Mouse (Mus musculus): ENCODE results near the gene Traip.

The Traip gene

DNA sequence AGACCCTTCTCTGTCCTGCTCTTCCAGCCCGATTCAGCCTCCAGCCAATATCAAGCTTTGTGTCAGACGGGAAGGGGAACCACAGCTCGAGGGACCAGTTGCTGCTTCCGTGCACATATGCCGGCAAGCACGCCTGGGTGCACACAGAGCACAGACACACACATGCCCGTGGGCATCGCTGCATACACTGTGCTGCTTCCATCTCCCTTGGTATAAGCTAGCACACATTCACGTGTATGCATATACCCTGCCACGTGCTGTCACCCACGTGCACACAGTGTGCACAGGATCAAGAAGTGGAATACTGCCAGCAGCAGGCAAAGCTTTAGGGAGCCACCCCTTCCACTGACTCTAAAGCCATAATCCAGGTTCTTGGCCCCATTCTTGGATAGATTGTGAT, 15.8 kb upstream of the Traip start:
- no peak for DNase-seq (ENCODE audit: low read depth)

DNA sequence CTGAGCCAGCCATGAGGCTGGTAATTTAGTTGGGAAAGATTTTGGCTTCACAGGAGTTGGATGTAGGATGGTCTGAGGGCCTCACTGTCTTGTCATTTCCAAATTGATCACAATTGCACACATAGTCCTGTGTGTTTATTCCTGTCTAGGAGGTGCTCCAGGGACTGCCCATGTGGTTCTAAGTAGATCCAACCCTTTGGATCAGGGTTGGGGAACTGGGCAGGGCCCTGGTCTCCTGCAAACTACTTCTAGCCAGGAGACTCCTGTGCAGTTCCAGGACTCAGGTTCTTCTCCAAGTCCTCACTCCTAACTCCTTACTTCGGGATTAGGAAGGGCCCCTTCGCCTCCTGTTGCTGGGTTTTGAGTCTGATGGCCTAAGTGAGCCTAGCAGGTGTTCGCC, 14.6 kb upstream of the Traip start, which contains the start of gene Camkv:
Gene Camkv, plus strand, starts transcription at position 301 of the 400 bp plus-strand sequence.
- peak; percentile 24 for DNase-seq (ENCODE audit: low read depth)

DNA sequence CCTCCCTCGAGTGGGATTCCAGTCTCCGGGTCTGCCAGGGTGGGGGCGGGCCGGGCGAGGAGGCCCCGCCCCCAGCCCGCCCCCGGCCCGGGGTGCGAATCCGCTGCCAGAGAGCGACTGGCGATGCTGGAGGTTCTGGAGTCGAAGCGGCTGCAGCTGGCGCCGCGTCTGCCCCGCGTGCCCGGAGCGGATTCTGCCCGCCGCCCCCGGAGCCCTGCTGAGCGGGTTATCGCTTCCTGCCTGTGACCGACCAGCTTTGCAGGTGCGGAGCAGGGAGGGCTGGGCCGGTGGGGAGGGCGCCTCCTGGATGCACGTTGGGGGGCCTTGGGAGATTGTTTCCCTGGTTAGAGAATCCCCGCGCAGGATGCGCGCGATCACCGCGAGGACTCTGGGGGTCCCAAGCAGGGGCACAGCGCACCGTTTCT, 14.1 kb upstream of the Traip start:
- peak; percentile 47 for DNase-seq (ENCODE audit: low read depth)

DNA sequence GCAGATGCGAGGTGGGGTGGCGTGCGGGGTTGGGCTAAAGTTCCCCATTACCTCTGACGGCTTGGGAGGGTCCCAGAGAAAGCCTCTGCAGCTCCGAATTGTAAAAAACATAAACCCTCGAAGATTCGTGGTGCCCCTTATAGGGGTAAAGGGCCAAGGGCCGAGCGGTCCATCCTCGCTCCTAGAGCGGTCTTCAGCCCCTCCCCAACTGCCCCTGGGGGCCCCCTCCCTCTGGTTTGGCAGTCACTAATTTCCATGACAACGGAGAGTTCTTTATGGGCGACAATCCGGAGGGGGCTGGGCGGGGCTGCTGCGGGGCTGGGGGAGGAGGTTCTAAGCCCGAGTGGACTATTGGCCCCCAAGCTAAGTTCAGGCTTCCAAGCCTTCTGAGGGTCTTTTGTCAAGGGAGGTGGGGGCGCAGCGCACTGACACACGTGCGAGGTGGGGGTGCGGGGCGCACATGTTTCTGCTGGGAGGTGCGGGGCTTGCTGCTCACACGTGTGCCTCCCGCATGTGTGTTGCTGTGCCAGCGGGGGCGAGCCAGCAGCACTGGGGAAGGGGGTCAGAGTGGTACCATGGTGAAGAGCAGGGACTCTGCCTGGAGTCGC, 13.6 kb upstream of the Traip start:
- peak; percentile 12 for DNase-seq (ENCODE audit: low read depth)

DNA sequence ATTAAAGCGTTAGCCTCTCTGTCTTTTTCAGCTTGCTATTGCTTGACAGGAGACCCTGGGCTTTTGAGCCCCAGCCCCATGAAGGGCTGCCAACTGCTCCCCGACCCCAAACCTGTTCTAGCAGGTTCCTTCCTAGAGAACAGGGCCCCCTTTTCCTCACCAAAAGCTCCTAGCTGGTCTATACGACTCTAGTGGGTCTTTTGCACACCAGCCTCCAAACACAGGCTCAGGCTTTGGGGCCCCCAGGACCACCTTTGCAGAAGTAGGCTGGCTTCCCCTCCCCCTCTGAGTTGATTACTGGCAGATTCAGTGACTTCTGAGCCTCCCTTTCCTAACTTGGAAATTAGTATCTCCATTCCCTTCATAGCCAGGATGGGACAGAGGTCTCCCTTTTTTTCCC, 13.1 kb upstream of the Traip start:
- DNase-seq (ENCODE audit: low read depth): no peak

DNA sequence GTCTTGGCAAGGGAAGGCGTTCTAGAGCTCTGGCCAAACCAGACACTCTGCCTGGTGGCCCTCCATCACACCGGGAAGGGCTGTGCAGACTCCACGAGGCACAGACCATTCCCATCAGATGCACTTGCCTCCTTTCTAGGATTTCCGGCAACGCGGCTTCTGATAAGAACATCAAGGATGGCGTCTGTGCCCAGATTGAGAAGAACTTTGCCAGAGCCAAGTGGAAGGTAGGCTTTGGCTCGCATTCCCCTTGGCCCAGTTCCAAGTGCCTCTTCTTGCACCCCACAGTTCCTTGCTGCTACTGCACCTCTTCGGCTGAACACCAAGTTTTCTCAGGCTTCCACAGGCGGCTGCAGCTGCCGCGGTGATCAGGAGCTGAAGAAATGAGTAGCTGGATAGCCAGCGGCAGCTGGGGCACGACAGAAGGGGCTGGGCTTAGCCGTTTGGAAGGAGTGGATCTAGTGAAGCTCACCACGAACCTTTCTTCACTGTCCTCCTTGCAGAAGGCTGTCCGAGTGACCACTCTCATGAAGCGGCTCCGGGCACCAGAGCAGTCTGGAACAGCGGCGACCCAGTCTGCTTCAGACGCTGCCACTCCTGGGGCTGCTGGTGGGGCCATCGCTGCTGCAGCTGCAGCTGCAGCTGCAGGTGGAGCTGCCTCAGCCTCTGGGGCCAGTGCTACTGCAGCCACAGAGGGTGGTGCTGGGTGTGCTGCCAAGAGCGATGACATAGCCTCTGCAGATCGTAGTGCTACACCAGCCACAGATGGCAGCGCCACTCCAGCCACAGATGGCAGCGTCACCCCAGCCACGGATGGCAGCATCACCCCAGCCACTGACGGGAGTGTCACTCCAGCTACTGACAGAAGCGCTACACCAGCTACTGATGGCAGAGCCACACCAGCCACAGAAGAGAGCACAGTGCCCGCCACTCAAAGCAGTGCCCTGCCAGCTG, 2.4 kb upstream of the Traip start:
- no peak for DNase-seq (ENCODE audit: low read depth)

DNA sequence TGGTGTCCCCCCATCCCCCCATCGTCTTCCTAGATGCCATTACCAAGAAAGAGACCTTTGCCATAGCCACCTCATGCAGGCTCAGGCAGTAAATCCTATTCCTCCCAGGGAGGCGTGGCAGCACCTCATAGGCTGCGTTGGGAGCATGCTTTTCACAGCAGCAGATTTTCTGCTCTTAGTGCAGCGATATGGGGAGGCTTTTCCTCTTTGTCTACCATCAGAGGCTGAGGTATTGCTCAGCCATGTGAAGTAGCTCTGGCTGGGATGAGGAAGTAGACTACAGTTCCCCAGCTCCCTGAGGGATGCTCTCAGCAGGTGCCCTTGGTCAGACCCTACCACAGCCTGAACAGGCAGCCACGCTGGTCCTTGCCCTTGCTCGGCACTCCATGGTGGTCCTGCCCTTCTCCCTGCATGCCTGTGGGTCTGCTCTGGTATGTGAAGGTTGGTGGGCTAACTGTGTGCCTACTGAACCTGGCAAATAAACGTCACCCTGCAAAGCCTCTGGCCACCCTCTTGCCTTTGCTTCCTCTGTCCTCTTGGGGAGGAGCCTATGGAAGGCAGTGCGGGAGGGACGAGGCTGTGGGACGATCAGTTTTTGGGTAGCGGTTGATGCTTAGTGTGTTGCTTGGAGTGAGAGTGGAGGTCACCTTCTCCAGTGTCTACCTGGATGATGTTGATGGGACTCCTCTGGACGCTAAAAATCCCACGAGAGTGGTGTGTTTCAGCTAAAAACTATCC, 583 bp upstream of the Traip start:
- no peak for DNase-seq (ENCODE audit: low read depth)

DNA sequence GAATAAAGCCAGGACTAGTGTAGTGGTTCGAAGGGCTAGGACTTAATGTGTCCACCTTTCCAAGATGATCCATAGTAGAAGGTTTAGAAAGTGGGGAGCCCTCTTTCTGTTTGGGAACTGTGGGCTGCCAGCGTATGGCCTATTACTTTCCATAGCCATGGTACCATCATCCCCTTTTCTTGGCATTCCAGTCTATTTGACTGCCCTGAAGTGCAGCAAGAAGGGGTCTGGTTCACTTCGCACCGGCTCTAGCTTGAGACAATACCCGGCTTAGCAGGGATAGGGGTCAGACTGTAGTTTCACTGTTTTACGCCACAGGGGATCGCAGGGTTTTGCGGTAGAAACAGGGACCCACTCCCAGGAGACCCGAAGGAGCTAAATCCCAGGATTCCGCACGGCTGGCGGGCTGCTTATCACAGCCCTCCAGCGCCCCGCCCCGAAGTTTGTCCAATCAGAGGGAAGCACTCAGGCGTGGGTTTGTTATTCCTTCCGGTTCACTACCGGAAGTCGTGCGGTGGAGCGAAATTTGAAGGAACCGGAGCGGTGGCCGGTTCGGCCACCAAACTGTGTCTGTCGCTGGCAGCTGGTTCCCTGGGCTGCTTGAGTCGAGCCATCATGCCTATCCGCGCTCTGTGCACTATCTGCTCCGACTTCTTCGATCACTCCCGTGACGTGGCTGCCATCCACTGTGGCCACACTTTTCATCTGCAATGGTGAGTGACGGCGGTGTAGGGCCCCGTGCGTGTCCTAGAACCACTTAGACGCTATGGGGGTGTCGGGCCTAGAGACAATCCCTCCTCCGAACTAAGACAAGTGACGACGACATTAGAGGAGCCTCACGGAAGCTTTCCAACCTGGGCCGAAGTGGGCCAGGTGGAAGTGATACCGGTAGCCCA, 772 bp downstream of the Traip start:
- DNase-seq (ENCODE audit: low read depth): peak; percentile 85

DNA sequence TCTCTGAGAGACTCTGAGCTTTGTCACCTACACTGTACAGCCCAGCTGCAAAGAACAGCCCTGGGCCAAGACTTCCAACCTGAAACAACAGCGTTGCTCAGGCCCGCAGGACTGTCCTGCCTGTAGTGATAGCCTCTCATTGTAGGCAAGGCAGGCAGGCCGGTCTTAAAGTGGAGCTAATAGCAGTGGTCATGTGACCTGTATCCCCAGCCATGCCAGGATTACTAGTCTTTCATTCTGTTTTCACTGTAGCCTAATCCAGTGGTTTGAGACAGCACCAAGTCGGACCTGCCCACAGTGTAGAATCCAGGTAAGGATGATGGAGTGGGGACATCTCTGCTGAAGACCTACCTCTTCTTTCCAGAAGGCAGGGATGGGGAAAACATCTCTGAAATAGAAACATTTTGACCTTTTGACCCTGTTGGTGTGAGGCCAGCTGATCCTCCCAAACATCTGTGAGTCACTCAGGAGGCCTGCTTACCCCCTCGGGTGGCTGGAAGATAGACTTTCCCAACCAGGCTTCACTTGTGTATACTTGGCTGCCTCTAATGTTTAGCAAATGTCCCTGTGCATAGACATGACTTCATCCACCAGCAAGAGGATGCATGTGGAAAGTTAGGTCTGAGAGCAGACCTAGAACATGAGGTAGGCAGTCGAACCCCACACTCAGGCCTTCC, 5.8 kb downstream of the Traip start:
- DNase-seq (ENCODE audit: low read depth): no peak

DNA sequence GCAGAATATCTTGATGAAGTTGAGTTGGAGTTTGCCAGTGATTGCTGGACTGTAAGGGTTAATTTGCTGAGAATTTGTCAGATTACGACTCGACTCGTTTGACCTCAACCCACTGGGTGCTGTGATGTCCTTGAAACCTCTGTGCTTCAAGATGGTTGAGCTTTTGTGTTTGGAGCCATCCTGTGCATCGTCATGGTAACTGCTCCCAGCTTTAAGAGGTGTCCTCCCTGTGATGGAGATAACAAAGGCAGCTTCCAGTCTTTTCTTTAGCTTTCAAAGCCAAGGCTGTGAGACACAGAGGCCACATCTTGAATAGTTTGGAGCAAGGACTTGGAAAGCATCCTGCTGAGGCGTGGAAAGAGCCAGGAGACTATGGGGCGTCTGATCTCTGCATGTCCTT, 7.2 kb downstream of the Traip start:
- no peak for DNase-seq (ENCODE audit: low read depth)

DNA sequence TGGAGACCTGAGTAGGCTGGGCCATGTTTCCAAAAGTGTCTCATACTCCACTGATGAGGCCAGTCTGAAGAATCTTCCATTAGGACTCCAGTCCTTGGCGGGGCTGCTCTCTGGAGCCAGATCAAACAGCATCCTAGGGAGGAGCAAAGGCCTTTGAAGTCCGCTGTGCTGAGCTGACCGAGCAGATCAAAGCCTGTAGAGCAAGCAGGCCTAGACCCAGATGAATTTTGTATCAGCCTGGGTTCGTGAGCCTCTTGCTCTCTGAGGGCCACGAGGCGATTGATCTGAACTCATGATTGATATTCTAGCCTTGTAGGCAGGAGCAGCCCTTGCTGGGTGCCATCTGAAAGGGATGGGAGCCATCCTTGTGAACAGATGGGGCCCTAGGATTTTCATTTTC, 10.0 kb downstream of the Traip start:
- DNase-seq (ENCODE audit: low read depth): no peak

DNA sequence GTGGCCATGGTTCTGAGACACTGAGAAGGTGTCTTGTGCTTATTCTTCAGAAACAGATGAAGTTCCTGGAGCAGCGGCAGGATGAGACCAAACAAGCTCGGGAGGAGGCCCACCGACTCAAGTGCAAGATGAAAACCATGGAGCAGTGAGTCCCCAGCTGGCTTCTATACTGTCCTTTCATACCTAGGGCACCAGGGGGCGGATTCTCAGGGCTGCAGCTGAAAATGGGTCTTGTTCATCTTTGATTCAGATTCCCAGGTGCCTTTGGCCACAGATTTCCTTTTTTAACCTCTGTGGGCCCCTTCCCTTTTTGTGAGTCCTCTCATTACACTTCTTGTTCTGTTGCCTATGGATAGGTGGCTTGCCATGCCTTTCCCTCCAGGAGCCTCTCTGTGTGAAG, 11.0 kb downstream of the Traip start:
- no peak for DNase-seq (ENCODE audit: low read depth)

DNA sequence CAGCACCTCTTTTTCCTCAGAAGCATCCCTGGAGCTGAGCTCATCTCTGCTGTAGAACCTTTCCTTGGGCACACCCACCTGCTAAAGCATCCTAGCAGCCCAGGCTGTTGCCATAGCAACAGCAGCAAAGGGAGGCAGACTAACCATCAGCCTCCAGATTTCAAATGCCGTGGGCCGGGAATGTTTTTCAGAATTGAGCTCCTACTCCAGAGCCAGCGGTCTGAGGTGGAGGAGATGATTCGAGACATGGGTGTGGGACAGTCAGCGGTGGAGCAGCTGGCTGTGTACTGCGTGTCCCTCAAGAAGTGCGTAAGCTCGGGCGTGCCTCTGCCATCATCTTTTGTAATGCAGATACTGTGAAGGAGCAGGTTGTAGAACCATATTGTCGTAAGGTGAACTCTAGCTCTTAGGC, 11.4 kb downstream of the Traip start:
- DNase-seq (ENCODE audit: low read depth): no peak

DNA sequence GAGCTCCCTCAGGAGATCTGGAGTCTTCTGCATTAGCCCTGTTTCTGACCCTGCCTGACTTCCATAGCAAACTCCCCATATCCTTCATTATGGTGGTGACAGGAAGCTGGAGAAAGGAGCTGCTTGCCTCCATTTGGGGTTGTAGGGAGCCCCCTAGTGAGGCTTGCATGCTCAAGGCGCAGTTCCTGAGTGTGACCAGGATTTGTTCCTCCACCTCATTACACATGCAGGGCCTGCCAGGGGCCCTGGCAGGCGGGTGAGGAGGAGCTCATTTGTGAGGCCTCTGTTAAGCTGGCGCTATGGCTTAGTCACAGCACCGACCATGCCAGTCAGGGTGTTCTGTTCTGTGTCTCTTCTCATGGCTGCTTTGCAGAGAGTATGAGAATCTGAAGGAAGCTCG, 11.9 kb downstream of the Traip start:
- no peak for DNase-seq (ENCODE audit: low read depth)

DNA sequence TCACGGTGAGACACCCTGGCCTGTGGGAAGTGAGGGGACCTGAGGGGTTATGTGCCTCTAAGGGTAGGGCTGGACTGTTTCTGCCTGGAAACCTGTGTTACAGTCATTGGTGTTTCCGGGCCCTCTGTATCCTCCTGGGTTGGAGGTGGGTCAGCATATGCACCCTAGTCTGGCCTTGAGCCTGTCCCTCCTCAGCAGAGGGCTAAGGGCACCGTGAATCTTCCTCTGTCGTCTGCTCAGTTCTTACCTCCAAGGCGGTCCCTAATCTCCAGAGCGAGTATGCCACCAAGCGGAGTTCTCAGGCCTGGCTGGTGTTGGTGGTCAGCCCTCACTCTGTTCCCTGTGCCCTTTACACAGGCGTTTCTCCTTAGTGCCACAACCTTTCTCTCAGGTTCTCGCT, 13.0 kb downstream of the Traip start:
- no peak for DNase-seq (ENCODE audit: low read depth)

DNA sequence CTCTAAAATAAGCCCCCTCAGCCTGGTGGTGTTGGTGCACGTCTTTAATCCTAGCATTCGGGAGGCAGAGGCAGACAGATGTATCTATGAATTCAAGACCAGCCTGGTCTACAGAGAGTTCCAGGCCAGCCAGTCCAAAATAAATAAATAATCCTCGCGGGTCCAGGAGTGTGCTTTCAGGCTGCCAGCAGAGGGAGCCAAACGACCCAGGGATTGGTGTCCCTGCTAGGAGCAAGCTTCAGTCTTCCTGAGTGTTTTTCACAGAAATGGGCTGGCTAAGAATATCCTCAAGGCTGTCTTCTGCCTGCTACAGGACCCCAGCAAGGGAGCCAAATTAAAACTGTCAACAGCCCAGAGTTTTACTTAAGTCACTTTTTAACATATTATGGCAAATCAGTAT, 13.8 kb downstream of the Traip start:
- peak; percentile 90 for DNase-seq (ENCODE audit: low read depth)

DNA sequence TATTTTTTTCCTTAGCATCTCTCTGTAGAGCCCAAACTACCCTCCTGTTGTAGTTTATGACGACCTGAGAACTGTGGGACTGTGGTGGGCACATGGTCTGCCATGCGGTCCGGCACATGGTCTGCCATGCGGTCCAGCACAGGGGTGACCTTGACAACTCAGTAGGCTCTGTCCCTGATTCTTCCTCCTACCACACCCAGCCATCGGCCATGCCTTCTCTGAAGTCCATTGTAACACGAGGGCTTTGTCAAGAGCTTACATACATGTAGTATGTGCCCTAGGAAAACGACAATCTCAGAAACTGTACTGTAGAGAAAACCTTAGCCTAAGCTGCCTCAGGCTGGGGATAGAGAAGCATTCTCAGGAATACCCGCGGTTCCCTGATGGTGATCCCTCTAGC, 14.7 kb downstream of the Traip start:
- DNase-seq (ENCODE audit: low read depth): no peak

DNA sequence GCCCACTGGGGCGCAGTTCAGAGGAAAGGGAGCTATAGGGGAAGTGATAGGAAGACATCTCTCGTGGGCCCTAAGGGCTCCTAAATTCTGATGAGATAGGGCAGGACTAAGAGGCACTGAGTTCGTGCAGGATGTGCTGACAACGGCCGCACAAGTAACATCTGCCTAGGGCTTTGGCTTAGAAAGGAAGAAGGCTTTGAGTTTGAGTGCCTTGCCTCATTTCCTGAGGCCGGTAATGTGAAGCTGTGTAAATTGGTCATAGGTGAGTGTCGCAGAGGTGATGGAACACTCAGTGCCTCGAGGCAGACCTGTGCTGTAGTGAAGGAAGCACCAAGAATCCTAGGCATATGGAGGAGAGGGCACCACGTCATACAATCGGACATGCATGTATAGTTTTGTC, 16.7 kb downstream of the Traip start:
- no peak for DNase-seq (ENCODE audit: low read depth)

DNA sequence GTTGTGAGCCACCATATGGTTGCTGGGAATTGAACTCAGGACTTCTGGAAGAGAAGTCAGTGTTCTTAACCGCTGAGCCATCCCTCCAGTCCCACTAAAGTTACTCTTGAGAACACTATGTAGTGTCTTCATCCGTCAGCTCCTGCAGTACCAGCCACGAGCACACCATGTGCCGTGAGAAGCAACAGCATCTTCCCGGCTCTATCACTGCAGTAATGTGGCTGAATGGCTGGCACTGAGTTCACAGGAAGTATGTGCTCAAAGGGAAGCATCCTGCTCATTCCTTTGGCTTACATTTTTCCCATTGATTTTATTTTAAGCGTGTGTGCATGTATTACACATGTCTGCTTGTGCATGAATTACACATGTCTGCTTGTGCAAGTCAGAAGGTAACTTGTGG, 17.5 kb downstream of the Traip start:
- no peak for DNase-seq (ENCODE audit: low read depth)

DNA sequence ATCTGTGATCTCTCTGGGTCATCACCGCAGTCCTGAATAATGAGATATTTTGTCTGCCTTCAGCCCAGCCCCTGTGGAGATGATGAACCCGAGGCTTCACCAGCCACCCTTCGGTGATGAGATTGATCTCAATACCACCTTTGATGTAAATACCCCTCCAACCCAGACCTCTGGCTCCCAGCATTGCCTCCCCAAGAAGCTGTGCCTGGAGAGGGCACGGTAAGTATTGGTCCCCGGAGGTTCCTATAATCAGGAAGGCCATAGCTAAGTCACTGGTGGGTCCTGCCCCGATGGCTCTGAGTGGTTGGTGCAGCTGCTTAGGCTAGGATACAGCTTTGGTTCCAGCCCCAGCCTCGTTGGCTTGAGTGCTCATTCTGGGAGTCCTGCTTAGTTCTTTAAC, 18.6 kb downstream of the Traip start:
- no peak for DNase-seq (ENCODE audit: low read depth)

DNA sequence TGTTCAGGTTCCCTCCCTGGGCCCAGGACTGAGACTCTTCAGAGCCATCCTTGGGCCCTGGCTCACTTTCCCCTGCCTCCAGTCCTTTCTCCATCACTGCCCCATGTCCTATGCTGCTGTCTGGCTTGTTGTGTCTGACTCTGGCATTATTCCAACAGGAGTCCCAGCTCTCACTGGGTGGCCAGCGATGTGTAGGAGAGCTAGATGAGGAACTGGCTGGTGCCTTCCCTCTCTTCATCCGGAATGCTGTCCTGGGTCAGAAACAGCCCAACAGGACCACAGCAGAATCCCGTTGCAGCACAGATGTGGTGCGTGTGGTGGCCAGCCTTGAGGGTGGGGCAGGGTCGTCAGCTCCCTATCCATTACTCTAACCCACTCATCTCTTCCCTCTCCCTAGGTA, 20.4 kb downstream of the Traip start:
- no peak for DNase-seq (ENCODE audit: low read depth)
